ENCODE assay signal across 15 mouse cellular contexts in the genomic region with DNA sequence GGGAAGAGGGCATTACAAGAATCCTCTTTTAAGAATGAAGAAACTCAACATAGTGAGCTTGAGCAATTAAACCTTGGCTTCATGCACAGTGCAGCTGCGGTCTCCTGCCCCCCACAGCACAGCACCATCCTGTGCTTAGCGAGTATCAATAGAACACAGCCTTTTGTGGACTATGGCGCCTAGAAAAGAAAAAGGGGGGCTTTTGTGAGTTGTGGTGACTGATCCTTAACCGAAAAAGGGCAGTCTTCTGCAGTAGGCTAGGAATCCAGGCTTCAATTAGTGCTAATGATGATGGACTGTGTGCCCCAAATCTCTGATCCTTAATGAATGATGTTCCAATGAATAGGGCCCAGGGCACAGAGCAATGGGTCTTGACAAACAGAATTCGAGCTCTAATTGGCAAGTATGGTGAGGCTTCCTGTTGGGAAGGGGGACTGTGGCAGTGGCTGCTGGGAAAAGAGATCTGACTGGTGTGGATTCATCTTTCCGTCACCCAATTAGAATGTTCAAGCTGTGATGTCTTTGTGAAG.
A peak's percentile ranks its signal among the peaks of the same experiment; 100 is the strongest.
DNase-seq lines count a peak whose midpoint lies in the region; ATAC-seq and TF ChIP-seq lines count a peak whose summit lies in the region.
"Had no signal": no experiment of that assay in that cellular context is flagged by ENCODE, and none has a peak within 500 bp of the region (broad histone marks: within the 10 kb centered on the region; RNA-seq: fewer than 3 reads in every experiment).

No protein-coding gene starts in this region.

- H3K4me1 ChIP-seq in embryonic facial prominence, embryonic 14.5 days (ENCODE audit: control insufficient read depth, insufficient read depth, low read length) = no peaks in the 10 kb centered on the region
- H3K4me1 ChIP-seq in forebrain, postnatal 0 days (ENCODE audit: insufficient read depth) = peaks cover 2% of the 10 kb centered on the region; the same call in 1 of the 2 replicates
- no peaks in the 10 kb centered on the region for H3K4me1 ChIP-seq in heart, embryonic 11.5 days (ENCODE audit: control insufficient read depth, insufficient read depth, low read length)
- H3K4me1 ChIP-seq: neural tube, embryonic 13.5 days had no signal

- WGBS in embryonic facial prominence, embryonic 14.5 days = 77% methylated on average over 6 of the region's 6 CpGs
- WGBS in forebrain, postnatal 0 days = 14% methylated on average over 6 of the region's 6 CpGs
- WGBS in heart, embryonic 11.5 days (ENCODE audit: insufficient replicate concordance) = 67% methylated on average over 6 of the region's 6 CpGs

- no peak for TF ChIP-seq CTCF in forebrain, postnatal 0 days (IDR thresholded peaks at IDR 0.05; ENCODE audit: low read depth)

- no peaks in the 10 kb centered on the region for H3K9me3 ChIP-seq in embryonic facial prominence, embryonic 14.5 days (ENCODE audit: control insufficient read depth, low read length)
- no peaks in the 10 kb centered on the region for H3K9me3 ChIP-seq in forebrain, postnatal 0 days (ENCODE audit: low read length)
- no peaks in the 10 kb centered on the region for H3K9me3 ChIP-seq in heart, embryonic 11.5 days (replicated peaks; ENCODE audit: control insufficient read depth, low read length)
- H3K9me3 ChIP-seq: neural tube, embryonic 13.5 days had no signal

- no peak overlapping the region for H3K27ac ChIP-seq in embryonic facial prominence, embryonic 14.5 days (replicated peaks; ENCODE audit: low read depth, low read length)
- no peak overlapping the region for H3K27ac ChIP-seq in forebrain, postnatal 0 days (ENCODE audit: low read depth, low read length)
- H3K27ac ChIP-seq in heart, embryonic 11.5 days (ENCODE audit: low read depth, low read length) = no peak overlapping the region
- H3K27ac ChIP-seq: macrophage; neural tube, embryonic 13.5 days had no signal

- no peaks in the 10 kb centered on the region for H3K36me3 ChIP-seq in embryonic facial prominence, embryonic 14.5 days (ENCODE audit: control insufficient read depth, insufficient read depth, low read length)
- no peaks in the 10 kb centered on the region for H3K36me3 ChIP-seq in forebrain, postnatal 0 days (ENCODE audit: insufficient read depth)
- no peaks in the 10 kb centered on the region for H3K36me3 ChIP-seq in heart, embryonic 11.5 days (ENCODE audit: control insufficient read depth, insufficient read depth, low read length)
- H3K36me3 ChIP-seq: neural tube, embryonic 13.5 days had no signal

- no peak overlapping the region for H3K4me2 ChIP-seq in embryonic facial prominence, embryonic 14.5 days (ENCODE audit: low read depth, low read length)
- H3K4me2 ChIP-seq in forebrain, postnatal 0 days (ENCODE audit: low read depth) = no peak overlapping the region
- no peak overlapping the region for H3K4me2 ChIP-seq in heart, embryonic 11.5 days
- H3K4me2 ChIP-seq: lung, embryonic 14.5 days; neural tube, embryonic 13.5 days had no signal

- H3K9ac ChIP-seq in embryonic facial prominence, embryonic 14.5 days (ENCODE audit: low read depth, low read length) = no peak overlapping the region
- no peak overlapping the region for H3K9ac ChIP-seq in forebrain, postnatal 0 days
- H3K9ac ChIP-seq in heart, embryonic 11.5 days (ENCODE audit: low read depth, low read length) = no peak overlapping the region
- H3K9ac ChIP-seq: lung, embryonic 14.5 days; neural tube, embryonic 13.5 days had no signal

- no peaks in the 10 kb centered on the region for H3K27me3 ChIP-seq in embryonic facial prominence, embryonic 14.5 days (replicated peaks; ENCODE audit: control insufficient read depth, insufficient read depth, low read length)
- H3K27me3 ChIP-seq in forebrain, postnatal 0 days (ENCODE audit: insufficient read depth, low read length) = no peaks in the 10 kb centered on the region
- no peaks in the 10 kb centered on the region for H3K27me3 ChIP-seq in heart, embryonic 11.5 days (ENCODE audit: control insufficient read depth, insufficient read depth, low read length)
- H3K27me3 ChIP-seq: CH12.LX; neural tube, embryonic 13.5 days had no signal

- peak; percentile 34; the same call in 1 of the 2 replicates for ATAC-seq in frontal cortex, adult (ENCODE audit: low TSS enrichment)
- ATAC-seq in embryonic facial prominence, embryonic 14.5 days (ENCODE audit: low read depth) = peak; percentile 70; the same call in 1 of the 2 replicates
- peak; percentile 93 for ATAC-seq in forebrain, postnatal 0 days
- ATAC-seq in heart, embryonic 11.5 days (replicated peaks; ENCODE audit: insufficient number of reproducible peaks, low FRiP score, low TSS enrichment) = no peak
- ATAC-seq: intestine, postnatal 0 days had no signal

- no peak for DNase-seq in frontal cortex, postnatal 36 days (ENCODE audit: low spot score in 2 of 2)
- peak; percentile 93 for DNase-seq in Muller cell, postnatal 12 days (ENCODE audit: inconsistent ontology term)
- DNase-seq in embryonic facial prominence, embryonic 14.5 days (ENCODE audit: low spot score) = peak; percentile 33
- peak; percentile 19 for DNase-seq in forebrain, postnatal 0 days
- no peak for DNase-seq in thymus, postnatal 10 days (ENCODE audit: low spot score in 2 of 2)
- DNase-seq in lung, postnatal 4 days = no peak
- DNase-seq: layer of hippocampus, postnatal 36 days had no signal

- no peak overlapping the region for H3K4me3 ChIP-seq in embryonic facial prominence, embryonic 14.5 days (ENCODE audit: low read depth, low read length)
- no peak overlapping the region for H3K4me3 ChIP-seq in forebrain, postnatal 0 days (ENCODE audit: low read depth, low read length)
- no peak overlapping the region for H3K4me3 ChIP-seq in heart, embryonic 11.5 days (ENCODE audit: low read depth, low read length)
- H3K4me3 ChIP-seq: erythroblast, embryonic 14.5 days; neural tube, embryonic 13.5 days had no signal

Comparison
In these comparisons a context has a peak if more than half of its experiments do, and no peak if none do; other contexts are left out.
1. DNase-seq: peak in Muller cell, postnatal 12 days (single experiment), embryonic facial prominence, embryonic 14.5 days (single experiment) and forebrain, postnatal 0 days (single experiment); none in frontal cortex, postnatal 36 days (0 of 2), thymus, postnatal 10 days (0 of 2) and lung, postnatal 4 days (0 of 2).